Mouse (Mus musculus) lung, adult 2 months (tissue): ENCODE data around the gene Lrrc8c.

Experiments
- CTCF ChIP-seq: fragments of 200-500 bp; IDR thresholded peaks from 2 replicates; pipeline ENCODE4 v1.5.1; 2011; ENCODE audit warnings: mild to moderate bottlenecking, low read length, control low read depth; ENCODE audit not compliant: insufficient read depth
- POLR2A ChIP-seq: fragments of 200-500 bp; IDR thresholded peaks from 2 replicates; pipeline ENCODE4 v1.6.1; 2011; ENCODE audit warnings: low read depth, mild to moderate bottlenecking, control low read depth, low read length, borderline replicate concordance; ENCODE audit errors: extremely low read depth

DNA sequence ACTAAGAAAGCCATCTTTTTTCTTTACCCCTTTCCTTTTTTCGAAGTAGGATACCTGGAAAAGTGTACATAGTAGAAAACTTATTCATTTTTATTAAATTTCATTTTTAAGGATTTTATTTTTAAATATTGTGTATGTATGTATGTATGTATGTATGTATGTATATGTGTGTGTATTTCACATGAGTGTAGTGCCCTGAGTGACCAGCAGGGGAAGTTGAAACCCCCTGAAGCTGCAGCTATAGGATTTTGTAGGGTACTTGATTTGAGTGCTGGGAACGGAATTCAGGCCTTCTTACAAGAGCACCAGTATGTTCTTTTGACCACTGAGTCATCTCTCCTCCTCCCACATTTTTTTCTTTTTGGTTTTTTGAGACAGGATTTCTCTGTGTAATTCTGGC lies 100.5 kb downstream of the Lrrc8c start:
- no peak for TF ChIP-seq CTCF
- TF ChIP-seq POLR2A = no peak
